Mouse (Mus musculus) erythroblast, embryonic 14.5 days (primary cell): ENCODE data around the gene Lmntd1.

ENCODE experiments used
- GATA1 ChIP-seq: IDR thresholded peaks from 2 replicates; pipeline ENCODE4 v1.6.1; 2012; ENCODE audit warnings: low read length, inconsistent platforms, mixed read lengths
- TAL1 ChIP-seq: IDR thresholded peaks from 3 replicates; pipeline ENCODE4 v1.6.1; 2012; ENCODE audit warnings: low read length, inconsistent platforms, mixed read lengths

DNA sequence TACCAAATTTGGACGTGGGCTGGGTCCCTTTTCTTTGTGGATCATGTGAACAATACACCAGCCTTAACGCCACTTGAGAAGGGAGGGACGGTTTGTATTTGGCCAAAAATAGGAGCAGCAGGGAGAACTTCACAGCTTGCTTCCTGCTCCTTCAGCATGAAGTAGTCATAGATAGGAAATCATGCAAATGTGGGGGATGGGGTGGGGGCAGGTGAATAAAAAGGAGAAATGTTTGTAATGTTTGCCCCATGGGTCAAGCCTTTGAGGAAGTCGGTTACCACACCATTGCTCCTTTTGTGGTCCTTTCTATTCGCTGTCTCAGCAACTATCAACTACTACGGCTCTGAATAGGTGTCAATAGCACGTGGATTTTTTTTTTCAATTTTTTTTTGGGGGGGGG, 60.9 kb downstream of the Lmntd1 start:
- TF ChIP-seq GATA1 (no peak), TAL1 (no peak)
